Mouse (Mus musculus) Muller cell, postnatal 12 days (primary cell): ENCODE measurements at regions not wholly inside any gene's neighbourhood (a gene's known extent, or its start where the extent isn't known, plus 50 kb on each side); places are given as distances from the start of the nearest gene placed in this dataset.
"Not testable (repeated sequence)": the region's sequence is repeated elsewhere in the genome, so short reads cannot be mapped to it uniquely, and the experiment has no call there.

ENCODE experiments used
- DNase-seq: peaks from one replicate; pipeline ENCODE4 v3.0.0-alpha.2; 2015; ENCODE audit errors: inconsistent ontology term

GRCm38 (mm10) chr13:27945062-27945461 lies 71.0 kb upstream of the Prl4a1 start:
- DNase-seq: peak; percentile 16

GRCm38 (mm10) chr13:27960421-27960820 lies 55.6 kb upstream of the Prl4a1 start:
- not testable (repeated sequence) for DNase-seq

GRCm38 (mm10) chr13:27962381-27962780 lies 53.6 kb upstream of the Prl4a1 start:
- DNase-seq: not testable (repeated sequence)

GRCm38 (mm10) chr13:27966021-27966420 lies 50.0 kb upstream of the Prl4a1 start:
- not testable (repeated sequence) for DNase-seq
